ENCODE assay signal across 18 mouse cellular contexts in the genomic region with DNA sequence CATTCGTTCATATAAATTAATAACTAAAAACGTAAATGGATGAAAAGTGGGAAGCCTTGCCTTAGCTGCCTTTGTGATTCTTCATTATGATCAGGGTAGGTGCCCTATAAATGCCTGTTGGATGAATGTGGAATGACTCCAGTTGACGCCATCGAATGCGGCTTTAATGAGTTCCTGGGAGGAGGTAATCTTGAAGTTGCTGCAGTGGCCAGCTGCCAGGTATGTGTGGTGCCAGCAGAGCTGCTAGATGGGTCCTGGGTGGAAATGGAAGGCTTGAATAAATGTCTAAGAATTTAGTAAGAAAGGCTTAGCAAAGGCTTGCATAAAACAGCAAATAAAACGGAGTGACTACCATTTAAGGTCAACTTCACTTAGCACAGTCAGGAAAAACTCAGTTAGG. TPM values are rescaled to one million over a fixed set of nuclear protein-coding genes. Genes with fewer than 3 reads are reported as not detected.
DNase-seq lines count a peak whose midpoint lies in the region; ATAC-seq and TF ChIP-seq lines count a peak whose summit lies in the region.
"Had no signal": no experiment of that assay in that cellular context is flagged by ENCODE, and none has a peak within 500 bp of the region (broad histone marks: within the 10 kb centered on the region; RNA-seq: fewer than 3 reads in every experiment).

No protein-coding gene starts in this region.

- H3K9ac ChIP-seq in midbrain, postnatal 0 days (replicated peaks; ENCODE audit: low read length, poor library complexity, severe bottlenecking), result no peak overlapping the region
- H3K9ac ChIP-seq in midbrain, embryonic 11.5 days (ENCODE audit: low read length), result no peak overlapping the region
- H3K9ac ChIP-seq: embryonic facial prominence, embryonic 13.5 days; forebrain, embryonic 15.5 days; hindbrain, embryonic 14.5 days had no signal

- intact Hi-C loops in gastrocnemius, adult 2 months (cut with DNase I), result no loop called here

- H3K9me3 ChIP-seq in midbrain, postnatal 0 days (ENCODE audit: low read length), result no peaks in the 10 kb centered on the region
- no peaks in the 10 kb centered on the region for H3K9me3 ChIP-seq in midbrain, embryonic 11.5 days (ENCODE audit: control insufficient read depth, low read length)
- H3K9me3 ChIP-seq: embryonic facial prominence, embryonic 13.5 days; forebrain, embryonic 15.5 days; midbrain, embryonic 10.5 days had no signal

- no peak for ATAC-seq in midbrain, postnatal 0 days (ENCODE audit: low FRiP score)
- ATAC-seq in midbrain, embryonic 11.5 days (ENCODE audit: low FRiP score), result no peak
- ATAC-seq: forebrain, embryonic 15.5 days had no signal

- H3K4me1 ChIP-seq in midbrain, postnatal 0 days (ENCODE audit: insufficient read depth, low read length), result no peaks in the 10 kb centered on the region
- no peaks in the 10 kb centered on the region for H3K4me1 ChIP-seq in midbrain, embryonic 11.5 days (ENCODE audit: control insufficient read depth, insufficient read depth, low read length)

- DNase-seq in gastrocnemius, adult 2 months, result peak; percentile 43
- DNase-seq in gastrocnemius, adult 18-20 months (ENCODE audit: low spot score), result no peak
- DNase-seq in midbrain, postnatal 0 days (ENCODE audit: low spot score), result peak; percentile 5
- no peak for DNase-seq in midbrain, embryonic 11.5 days (ENCODE audit: low spot score, missing footprints)
- DNase-seq in fibroblast of lung, adult 2 months (ENCODE audit: low read depth), result peak; percentile 50
- peak; percentile 40 for DNase-seq in lung, postnatal 14 days
- DNase-seq in thymus, postnatal 10 days (ENCODE audit: low spot score in 2 of 2), result no peak
- no peak for DNase-seq in cerebellum, adult 9-11 months
- DNase-seq: cerebellum, adult 8-10 months; thymus, postnatal 25 days had no signal

- H3K27ac ChIP-seq in gastrocnemius, adult 2 months, result 0 out of 2 replicates have a peak overlapping the region, but pooled peaks have one; percentile 10
- no peak overlapping the region for H3K27ac ChIP-seq in midbrain, postnatal 0 days (ENCODE audit: low read depth, low read length)
- no peak overlapping the region for H3K27ac ChIP-seq in midbrain, embryonic 11.5 days (ENCODE audit: low read depth, low read length)
- H3K27ac ChIP-seq: embryonic facial prominence, embryonic 13.5 days; forebrain, embryonic 15.5 days; hindbrain, embryonic 14.5 days; midbrain, embryonic 10.5 days had no signal

- 76% methylated on average over 6 of the region's 6 CpGs for WGBS in midbrain, postnatal 0 days
- 91% methylated on average over 6 of the region's 6 CpGs for WGBS in midbrain, embryonic 11.5 days

- H3K27me3 ChIP-seq in midbrain, postnatal 0 days (ENCODE audit: insufficient read depth, low read length), result no peaks in the 10 kb centered on the region
- H3K27me3 ChIP-seq in midbrain, embryonic 11.5 days (ENCODE audit: control insufficient read depth, insufficient read depth, low read length), result no peaks in the 10 kb centered on the region
- H3K27me3 ChIP-seq: embryonic facial prominence, embryonic 13.5 days; forebrain, embryonic 15.5 days had no signal

- TF ChIP-seq CTCF in gastrocnemius, adult 2 months (IDR thresholded peaks at IDR 0.05), result no peak
- no peak for TF ChIP-seq CTCF in midbrain, postnatal 0 days (IDR thresholded peaks at IDR 0.05)

- H3K4me3 ChIP-seq in gastrocnemius, adult 2 months, result no peak overlapping the region
- H3K4me3 ChIP-seq in midbrain, postnatal 0 days (ENCODE audit: low read depth, low read length), result no peak overlapping the region
- H3K4me3 ChIP-seq in midbrain, embryonic 11.5 days (ENCODE audit: low read depth, low read length), result no peak overlapping the region
- H3K4me3 ChIP-seq: embryonic facial prominence, embryonic 13.5 days; forebrain, embryonic 15.5 days; midbrain, embryonic 10.5 days had no signal

- H3K36me3 ChIP-seq in midbrain, postnatal 0 days (ENCODE audit: insufficient read depth, low read length), result no peaks in the 10 kb centered on the region
- no peaks in the 10 kb centered on the region for H3K36me3 ChIP-seq in midbrain, embryonic 11.5 days (ENCODE audit: control insufficient read depth, insufficient read depth, low read length)
- H3K36me3 ChIP-seq: embryonic facial prominence, embryonic 13.5 days; forebrain, embryonic 15.5 days; midbrain, embryonic 10.5 days had no signal

- H3K4me2 ChIP-seq in midbrain, postnatal 0 days (ENCODE audit: low read depth, low read length, poor library complexity, severe bottlenecking), result no peak overlapping the region
- H3K4me2 ChIP-seq in midbrain, embryonic 11.5 days, result no peak overlapping the region
- H3K4me2 ChIP-seq: embryonic facial prominence, embryonic 13.5 days; forebrain, embryonic 15.5 days; hindbrain, embryonic 14.5 days had no signal

RNA-seq across cellular contexts. Expression of a gene that starts 18.5 kb away (rescaled TPM):
- total RNA-seq in gastrocnemius, adult 2 months (2021), result not detected
- not detected for total RNA-seq in gastrocnemius, adult 18-20 months (2021)
- not detected in 2 replicates for total RNA-seq in midbrain, postnatal 0 days (2014; rRNA removed)
- not detected in 2 replicates for polyA plus RNA-seq in midbrain, postnatal 0 days (2015; fragmentation: Nextera tagmentation; extraction: Ambion mirVana)
- not detected in 2 replicates for polyA plus RNA-seq in midbrain, embryonic 11.5 days (2014; fragmentation: Nextera tagmentation; extraction: Ambion mirVana)
- total RNA-seq: heart, adult 8-10 months; left cerebral cortex, adult 8-10 months had no signal
- polyA plus RNA-seq: embryonic facial prominence, embryonic 13.5 days; forebrain, embryonic 15.5 days; hindbrain, embryonic 14.5 days; liver, embryonic 16.5 days; midbrain, embryonic 10.5 days; neural tube, embryonic 11.5 days had no signal

RNA-seq across cellular contexts. Expression of a gene that starts 37.7 kb away (rescaled TPM):
- 1 to 10 TPM; 1.6 to 1.9 TPM for total RNA-seq in gastrocnemius, adult 2 months (2021)
- total RNA-seq in gastrocnemius, adult 18-20 months (2021), result 1 to 10 TPM in 1 of 2 experiments, under 1 TPM in 1; 0.89 to 1.3 TPM
- 3.0 and 5.4 TPM in 2 replicates for total RNA-seq in midbrain, postnatal 0 days (2014; rRNA removed)
- polyA plus RNA-seq in midbrain, postnatal 0 days (2015; fragmentation: Nextera tagmentation; extraction: Ambion mirVana), result 4.5 and 4.6 TPM in 2 replicates
- polyA plus RNA-seq in midbrain, embryonic 11.5 days (2014; fragmentation: Nextera tagmentation; extraction: Ambion mirVana), result 8.3 and 10.5 TPM in 2 replicates

Comparison
In these comparisons a context has a peak if more than half of its experiments do, and no peak if none do; other contexts are left out.
1. DNase-seq: peak in gastrocnemius, adult 2 months (single experiment), midbrain, postnatal 0 days (single experiment), fibroblast of lung, adult 2 months (single experiment) and lung, postnatal 14 days (single experiment); none in gastrocnemius, adult 18-20 months (single experiment), midbrain, embryonic 11.5 days (single experiment), thymus, postnatal 10 days (0 of 2) and cerebellum, adult 9-11 months (single experiment).